Mouse (Mus musculus): Measurements from ENCODE around the gene Cyp4f15.
"Not testable (repeated sequence)": the region's sequence is repeated elsewhere in the genome, so short reads cannot be mapped to it uniquely, and the experiment has no call there.

GRCm38 (mm10) chr17:32710541-32710940, 25.1 kb downstream of the Cyp4f15 start:
- TF ChIP-seq POLR2A (IDR thresholded peaks at IDR 0.05; ENCODE audit: borderline replicate concordance, extremely low read depth, low read depth, low read length); CTCF (IDR thresholded peaks at IDR 0.05; ENCODE audit: insufficient read depth, low read length): not testable (repeated sequence)
